Mouse (Mus musculus) liver, postnatal 0 days (tissue): ENCODE results near the gene C130032M10Rik. TPM values are rescaled to one million over a fixed set of nuclear protein-coding genes. Genes with fewer than 3 reads are reported as not detected.

ENCODE experiments used
- ATAC-seq: fragments of 200-750 bp; cut with Nextera tagmentation; 2 replicates; pipeline ENCODE4 v1.8.0; 2017; ENCODE audit warnings: mild to moderate bottlenecking, moderate library complexity
- DNase-seq: peaks from one replicate; pipeline ENCODE4 v3.0.0-alpha.2; 2016
- H3K27ac ChIP-seq: fragments of 300-500 bp; sonication (generic); 2 replicates; pipeline ENCODE4 v1.5.1; 2014; ENCODE audit warnings: antibody characterized with exemption, moderate library complexity, mild to moderate bottlenecking, low read depth
- H3K27me3 ChIP-seq: fragments of 300-500 bp; sonication (generic); 2 replicates; pipeline ENCODE4 v1.6.1; 2014; ENCODE audit warnings: low read length, control low read depth, mixed read lengths; ENCODE audit not compliant: insufficient read depth
- H3K36me3 ChIP-seq: fragments of 300-500 bp; sonication (generic); replicated peaks from 2 replicates; pipeline ENCODE4 v1.6.1; 2014; ENCODE audit warnings: mild to moderate bottlenecking, control low read depth, low read length, moderate library complexity, mixed read lengths; ENCODE audit not compliant: insufficient read depth
- H3K4me1 ChIP-seq: fragments of 300-500 bp; sonication (generic); 2 replicates; pipeline ENCODE4 v1.6.1; 2014; ENCODE audit warnings: antibody characterized with exemption, mild to moderate bottlenecking, control low read depth; ENCODE audit not compliant: insufficient read depth
- H3K4me2 ChIP-seq: fragments of 300-500 bp; sonication (generic); 2 replicates; pipeline ENCODE4 v1.6.1; 2014; ENCODE audit warnings: low read depth, mild to moderate bottlenecking, low read length, moderate library complexity, mixed read lengths
- H3K4me3 ChIP-seq: fragments of 300-500 bp; sonication (generic); 2 replicates; pipeline ENCODE4 v1.5.1; 2014; ENCODE audit warnings: low read depth, low read length
- H3K9ac ChIP-seq: fragments of 300-500 bp; sonication (generic); replicated peaks from 2 replicates; pipeline ENCODE4 v1.6.1; 2014; ENCODE audit warnings: mild to moderate bottlenecking, moderate library complexity
- H3K9me3 ChIP-seq: fragments of 300-500 bp; sonication (generic); 2 replicates; pipeline ENCODE4 v1.6.1; 2016; ENCODE audit warnings: mild to moderate bottlenecking, control low read depth, low read length, mixed read lengths
- CTCF ChIP-seq: sonication (generic); IDR thresholded peaks from 2 replicates; pipeline ENCODE4 v1.5.1; 2016; ENCODE audit warnings: antibody characterized with exemption, low read depth
- EP300 ChIP-seq: IDR thresholded peaks from 2 replicates; pipeline ENCODE4 v1.6.1; 2016; ENCODE audit warnings: antibody characterized with exemption, low read depth, mild to moderate bottlenecking
- WGBS: fragments of 180-500 bp; shearing (Covaris S2); extraction: QIAGEN DNeasy Blood & Tissue Kit; methylation state at CpG from one replicate; pipeline ENCODE4 v1.1.7; 2014; ENCODE audit not compliant: insufficient replicate concordance; 5-methylcytosine and 5-hydroxymethylcytosine counted together
- polyA plus RNA-seq: library from polyadenylated mRNA; unstranded; fragments of >200 nt; fragmentation: Nextera tagmentation; extraction: Ambion mirVana; gene quantifications from 2 replicates; pipeline ENCODE4 v1.2.1, GENCODE M21; 2015

C130032M10Rik gene
- not detected in 2 replicates for polyA plus RNA-seq

GRCm38 (mm10) chr9:114515364-114515763 lies at the start of gene C130032M10Rik:
Gene C130032M10Rik, plus strand, starts transcription at chr9:114515697.
- 74% methylated on average over 11 of the region's 11 CpGs for WGBS
- Histone ChIP-seq H3K9me3 (peaks cover 10% of the 10 kb centered on the region), H3K36me3 (no peaks in the 10 kb centered on the region; the same call in 1 of the 2 replicates), H3K4me2 (no peak within 1 kb of the TSS), H3K27ac (no peak within 1 kb of the TSS), H3K27me3 (no peaks in the 10 kb centered on the region), H3K9ac (no peak within 1 kb of the TSS), H3K4me3 (no peak within 1 kb of the TSS), H3K4me1 (no peaks in the 10 kb centered on the region)
- DNase-seq (no peak), ATAC-seq (no peak)
- TF ChIP-seq EP300: no peak
- no peak for TF ChIP-seq CTCF

DNA sequence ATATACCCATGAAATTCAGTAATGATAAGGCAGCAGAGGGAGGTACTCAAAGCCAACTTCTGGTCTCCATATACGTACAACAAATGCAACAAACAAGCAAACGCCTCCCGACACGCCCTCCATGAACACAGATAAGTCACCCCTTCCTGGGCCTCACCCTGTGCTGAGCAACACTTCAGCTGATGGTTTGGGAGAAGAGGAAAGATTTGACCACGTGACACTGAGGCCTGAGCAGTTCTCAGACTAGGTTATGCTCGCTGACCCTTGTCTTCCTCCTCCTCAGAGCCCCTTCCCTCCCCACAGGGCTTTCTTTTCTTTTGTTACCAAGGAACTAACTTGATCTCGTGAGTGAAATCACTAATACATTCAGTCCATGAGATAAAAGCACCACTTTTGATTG lies 48.6 kb upstream of the C130032M10Rik start:
- H3K4me3 ChIP-seq: no peak overlapping the region
- DNase-seq: no peak
- H3K9ac ChIP-seq: no peak overlapping the region
- H3K27ac ChIP-seq: no peak overlapping the region
- TF ChIP-seq CTCF: no peak
- TF ChIP-seq EP300: no peak
- H3K36me3 ChIP-seq: peaks cover 19% of the 10 kb centered on the region
- no peak overlapping the region for H3K4me2 ChIP-seq
- H3K4me1 ChIP-seq: no peaks in the 10 kb centered on the region
- no peaks in the 10 kb centered on the region for H3K27me3 ChIP-seq
- ATAC-seq: no peak
- no peaks in the 10 kb centered on the region for H3K9me3 ChIP-seq
- WGBS: 61% methylated on average over 7 of the region's 7 CpGs

DNA sequence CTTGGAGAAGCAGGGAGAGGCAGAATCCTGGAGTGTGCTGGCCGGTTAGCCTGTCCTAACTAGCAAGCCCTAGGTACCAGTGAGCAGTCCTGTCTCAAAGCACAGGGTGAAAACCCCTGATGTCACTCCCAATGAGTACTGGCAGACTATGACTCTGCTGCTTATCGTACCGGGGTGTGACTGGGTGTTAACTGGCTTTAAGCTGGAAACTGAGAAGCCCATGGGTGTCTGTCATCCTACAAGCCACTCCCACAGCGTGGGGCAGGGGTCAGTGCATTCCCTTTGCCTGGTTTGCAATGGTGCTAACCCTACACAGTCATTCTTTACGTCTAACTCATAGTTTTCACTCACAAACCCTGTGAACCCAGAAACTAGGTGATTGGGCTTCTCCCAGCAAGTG lies 47.3 kb upstream of the C130032M10Rik start:
- H3K9ac ChIP-seq: no peak overlapping the region
- H3K27me3 ChIP-seq: no peaks in the 10 kb centered on the region
- no peaks in the 10 kb centered on the region for H3K4me1 ChIP-seq
- no peak overlapping the region for H3K27ac ChIP-seq
- no peak for ATAC-seq
- WGBS: 83% methylated on average over 5 of the region's 5 CpGs
- no peak overlapping the region for H3K4me2 ChIP-seq
- no peak for DNase-seq
- no peak overlapping the region for H3K4me3 ChIP-seq
- peaks cover 19% of the 10 kb centered on the region for H3K36me3 ChIP-seq
- no peaks in the 10 kb centered on the region for H3K9me3 ChIP-seq
- TF ChIP-seq EP300 (no peak), CTCF (no peak)

DNA sequence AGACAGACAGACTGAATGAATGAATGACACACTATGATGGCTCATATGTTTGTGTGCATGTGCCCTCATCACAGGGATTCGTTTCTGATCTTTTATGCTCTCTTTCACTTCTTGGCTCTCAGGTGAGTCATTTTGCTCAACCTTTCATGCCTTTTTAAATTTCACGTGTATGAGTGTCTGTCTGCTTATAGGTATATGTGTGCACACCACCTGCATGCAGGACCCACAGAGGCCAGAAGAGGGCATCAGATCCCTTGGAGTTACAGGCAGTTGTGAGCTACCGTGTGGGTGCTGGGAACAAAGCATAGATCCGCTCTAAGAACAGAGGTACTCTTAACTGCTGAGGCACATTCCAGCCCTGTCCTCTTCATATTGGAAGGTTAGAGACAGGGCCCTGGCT lies 46.8 kb upstream of the C130032M10Rik start:
- no peak overlapping the region for H3K4me3 ChIP-seq
- no peak for DNase-seq
- H3K9me3 ChIP-seq: no peaks in the 10 kb centered on the region
- H3K36me3 ChIP-seq: peaks cover 19% of the 10 kb centered on the region
- no peaks in the 10 kb centered on the region for H3K4me1 ChIP-seq
- H3K27me3 ChIP-seq: no peaks in the 10 kb centered on the region
- no peak for ATAC-seq
- H3K4me2 ChIP-seq: no peak overlapping the region
- H3K27ac ChIP-seq: no peak overlapping the region
- TF ChIP-seq CTCF (peak; percentile 18; the same call in 1 of the 2 replicates), EP300 (no peak)
- WGBS: 87% methylated on average over 4 of the region's 4 CpGs
- no peak overlapping the region for H3K9ac ChIP-seq

DNA sequence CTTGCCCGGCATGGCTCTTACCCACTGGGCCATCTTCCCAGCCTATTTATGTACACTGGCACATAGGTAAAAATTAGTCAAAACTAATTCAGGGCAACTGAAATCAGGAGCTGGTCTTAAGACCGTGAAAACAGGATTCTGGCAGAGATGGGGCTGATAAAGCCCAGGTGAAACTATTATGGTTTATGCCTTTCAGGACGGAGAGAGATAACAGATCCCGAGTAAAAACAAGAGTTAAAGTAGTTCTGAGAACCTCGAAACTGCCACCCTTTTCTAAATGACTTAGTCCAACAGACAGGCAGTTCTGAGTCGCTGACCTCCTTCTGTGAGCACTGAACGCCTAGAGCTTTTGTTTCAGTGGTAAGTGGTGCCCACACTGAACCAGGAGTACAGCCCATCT lies 43.6 kb upstream of the C130032M10Rik start:
- DNase-seq: no peak
- TF ChIP-seq CTCF: no peak
- no peak for TF ChIP-seq EP300
- no peak for ATAC-seq

DNA sequence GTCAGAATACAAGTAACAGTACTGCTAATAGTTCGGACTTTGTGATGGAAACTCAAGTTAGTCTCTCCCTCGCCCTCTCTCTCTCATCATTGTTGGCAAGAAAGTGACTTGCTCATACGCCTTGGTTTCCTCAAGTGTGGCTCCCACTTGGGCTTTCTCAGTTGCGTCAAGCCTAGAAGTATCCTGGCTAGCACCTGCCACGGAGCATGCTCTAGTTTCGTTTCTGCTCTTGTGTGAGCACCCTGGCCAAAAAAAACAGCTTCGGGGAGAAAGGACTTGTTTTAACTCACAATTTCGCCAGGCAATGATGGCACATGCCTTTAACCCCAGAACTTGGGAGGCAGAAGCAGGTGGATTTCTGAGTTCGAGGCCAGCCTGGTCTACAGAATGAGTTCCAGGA lies 38.5 kb upstream of the C130032M10Rik start:
- DNase-seq (no peak), ATAC-seq (no peak)
- Histone ChIP-seq H3K36me3 (no peaks in the 10 kb centered on the region), H3K9ac (no peak overlapping the region), H3K4me1 (no peaks in the 10 kb centered on the region), H3K4me2 (no peak overlapping the region), H3K4me3 (no peak overlapping the region), H3K9me3 (no peaks in the 10 kb centered on the region), H3K27ac (no peak overlapping the region), H3K27me3 (no peaks in the 10 kb centered on the region)
- 84% methylated on average over 9 of the region's 9 CpGs for WGBS
- no peak for TF ChIP-seq EP300
- TF ChIP-seq CTCF: no peak

More for the DNA sequence above, 43.6 kb upstream of the C130032M10Rik start:
- Histone ChIP-seq H3K4me2 (no peak overlapping the region), H3K9ac (no peak overlapping the region), H3K4me3 (no peak overlapping the region), H3K4me1 (no peaks in the 10 kb centered on the region), H3K36me3 (peaks cover 2% of the 10 kb centered on the region), H3K27me3 (no peaks in the 10 kb centered on the region), H3K9me3 (no peaks in the 10 kb centered on the region), H3K27ac (no peak overlapping the region)
- 75% methylated on average over 7 of the region's 7 CpGs for WGBS

DNA sequence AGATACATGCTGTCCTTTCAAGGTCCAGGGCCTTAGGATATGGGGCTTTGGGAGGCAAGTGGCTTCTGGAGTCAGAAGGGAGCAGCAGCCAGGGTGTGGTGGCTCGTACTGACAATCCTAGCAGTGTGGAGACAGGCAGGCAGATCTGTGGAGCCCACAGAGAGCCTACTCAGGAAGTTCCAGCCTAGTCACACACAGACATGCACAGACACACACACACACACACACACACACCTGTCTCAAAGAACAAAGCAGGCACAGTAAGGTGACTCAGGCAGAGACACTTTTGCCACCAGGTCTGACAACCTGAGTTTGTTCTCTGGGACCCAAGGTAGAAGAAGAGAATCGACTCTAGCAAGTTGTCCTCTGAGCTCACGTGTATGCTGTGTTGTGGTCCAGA lies 34.6 kb upstream of the C130032M10Rik start:
- ATAC-seq (no peak), DNase-seq (no peak)
- H3K4me1 ChIP-seq: no peaks in the 10 kb centered on the region

More for the DNA sequence above, 34.6 kb upstream of the C130032M10Rik start:
- Histone ChIP-seq H3K4me3 (no peak overlapping the region), H3K27ac (no peak overlapping the region), H3K9ac (no peak overlapping the region), H3K36me3 (no peaks in the 10 kb centered on the region), H3K9me3 (no peaks in the 10 kb centered on the region), H3K27me3 (no peaks in the 10 kb centered on the region), H3K4me2 (no peak overlapping the region)
- TF ChIP-seq CTCF: no peak
- no peak for TF ChIP-seq EP300
- WGBS: 60% methylated on average over 3 of the region's 3 CpGs
